Mouse (Mus musculus): ENCODE data around the gene Aldh6a1. TPM values are rescaled to one million over a fixed set of nuclear protein-coding genes. Genes with fewer than 3 reads are reported as not detected.

Gene Aldh6a1
- polyA plus RNA-seq, 1 experiment from 2014 or later: 48.2 TPM

- no peak for ATAC-seq (ENCODE audit: insufficient read depth, low FRiP score)
- WGBS: 64% methylated on average over 9 of the region's 9 CpGs
- H3K9ac ChIP-seq (ENCODE audit: low read length): no peak overlapping the region
These were observed 47.9 kb downstream of the Aldh6a1 start for GRCm38 (mm10) chr12:84402923-84403322.

DNA sequence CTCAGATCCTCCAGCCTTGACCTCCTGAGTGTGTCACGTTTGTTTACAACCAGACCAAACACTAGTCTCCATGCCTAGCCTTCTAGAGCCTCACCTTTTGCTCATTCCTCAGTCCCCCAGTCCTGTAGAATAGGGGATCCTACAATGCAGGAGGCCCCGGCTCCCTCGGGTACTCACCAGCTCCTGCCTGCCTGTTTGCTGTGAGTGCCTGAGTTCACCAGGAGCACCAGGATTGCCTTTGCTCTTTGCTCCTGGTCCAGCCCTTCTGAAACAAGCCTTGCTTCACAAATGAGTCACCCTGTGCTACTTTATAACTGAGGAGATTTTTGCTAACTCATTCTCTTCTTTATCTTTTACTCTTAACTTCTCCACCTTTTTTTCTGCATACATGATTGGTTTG, 50.2 kb downstream of the Aldh6a1 start:
- Histone ChIP-seq H3K4me3 (replicated peaks; ENCODE audit: low read length) (no peak overlapping the region), H3K27ac (ENCODE audit: low read length) (peak overlapping the region; percentile 64), H3K9ac (ENCODE audit: low read length) (no peak overlapping the region), H3K27me3 (ENCODE audit: control insufficient read depth, insufficient read depth, low read length) (no peaks in the 10 kb centered on the region), H3K9me3 (replicated peaks; ENCODE audit: control insufficient read depth, low read length) (no peaks in the 10 kb centered on the region), H3K36me3 (ENCODE audit: control insufficient read depth, insufficient read depth, low read length) (no peaks in the 10 kb centered on the region), H3K4me1 (ENCODE audit: control insufficient read depth, insufficient read depth, low read length) (peaks cover 11% of the 10 kb centered on the region; the same call in 1 of the 2 replicates), H3K4me2 (ENCODE audit: low read depth, low read length) (no peak overlapping the region)
- peak; percentile 68; the same call in 1 of the 2 replicates for ATAC-seq (ENCODE audit: insufficient read depth, low FRiP score)
- 22% methylated on average over 3 of the region's 3 CpGs for WGBS

More at GRCm38 (mm10) chr12:84402923-84403322, 47.9 kb downstream of the Aldh6a1 start:
- no peaks in the 10 kb centered on the region for H3K36me3 ChIP-seq (ENCODE audit: control insufficient read depth, insufficient read depth, low read length)
- peaks cover 11% of the 10 kb centered on the region; the same call in 1 of the 2 replicates for H3K4me1 ChIP-seq (ENCODE audit: control insufficient read depth, insufficient read depth, low read length)
- no peak overlapping the region for H3K27ac ChIP-seq (ENCODE audit: low read length)
- H3K4me3 ChIP-seq (replicated peaks; ENCODE audit: low read length): no peak overlapping the region
- no peaks in the 10 kb centered on the region for H3K9me3 ChIP-seq (replicated peaks; ENCODE audit: control insufficient read depth, low read length)
- H3K4me2 ChIP-seq (ENCODE audit: low read depth, low read length): no peak overlapping the region
- H3K27me3 ChIP-seq (ENCODE audit: control insufficient read depth, insufficient read depth, low read length): no peaks in the 10 kb centered on the region

- Histone ChIP-seq H3K4me3 (replicated peaks; ENCODE audit: low read length) (no peak overlapping the region), H3K27me3 (ENCODE audit: control insufficient read depth, insufficient read depth, low read length) (no peaks in the 10 kb centered on the region), H3K36me3 (ENCODE audit: control insufficient read depth, insufficient read depth, low read length) (no peaks in the 10 kb centered on the region), H3K27ac (ENCODE audit: low read length) (peak overlapping the region; percentile 65), H3K4me1 (ENCODE audit: control insufficient read depth, insufficient read depth, low read length) (peaks cover 11% of the 10 kb centered on the region; the same call in 1 of the 2 replicates), H3K9ac (ENCODE audit: low read length) (0 out of 2 replicates have a peak overlapping the region, but pooled peaks have one; percentile 12), H3K4me2 (ENCODE audit: low read depth, low read length) (no peak overlapping the region), H3K9me3 (replicated peaks; ENCODE audit: control insufficient read depth, low read length) (no peaks in the 10 kb centered on the region)
- 54% methylated on average over 3 of the region's 3 CpGs for WGBS
- ATAC-seq (ENCODE audit: insufficient read depth, low FRiP score): no peak
These were observed 50.7 kb downstream of the Aldh6a1 start for GRCm38 (mm10) chr12:84400068-84400467.

DNA sequence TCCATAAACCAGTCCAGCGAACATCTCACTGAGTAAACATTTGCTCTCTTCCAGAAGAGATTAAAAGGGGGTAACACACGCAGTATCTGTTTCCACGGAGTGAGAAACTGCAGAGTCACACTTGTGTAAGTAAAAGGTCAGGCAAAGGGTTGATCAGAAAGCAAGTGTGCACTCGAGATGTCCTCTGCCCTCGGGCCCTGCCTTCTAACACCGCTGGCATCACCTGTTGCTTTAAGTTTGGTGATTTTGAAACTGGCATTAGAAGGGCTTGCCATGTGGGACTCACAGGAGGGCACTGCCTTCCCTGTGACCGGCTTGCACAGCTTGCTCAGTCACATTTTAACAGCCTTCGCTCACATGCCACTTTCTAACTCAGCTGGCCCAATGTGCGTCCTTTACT, 51.1 kb downstream of the Aldh6a1 start:
- H3K9ac ChIP-seq (ENCODE audit: low read length): peak overlapping the region; percentile 12; the same call in 1 of the 2 replicates
- H3K36me3 ChIP-seq (ENCODE audit: control insufficient read depth, insufficient read depth, low read length): no peaks in the 10 kb centered on the region
- H3K4me3 ChIP-seq (replicated peaks; ENCODE audit: low read length): no peak overlapping the region
- no peak overlapping the region for H3K4me2 ChIP-seq (ENCODE audit: low read depth, low read length)
- peak overlapping the region; percentile 65 for H3K27ac ChIP-seq (ENCODE audit: low read length)
- H3K27me3 ChIP-seq (ENCODE audit: control insufficient read depth, insufficient read depth, low read length): no peaks in the 10 kb centered on the region
- no peaks in the 10 kb centered on the region for H3K9me3 ChIP-seq (replicated peaks; ENCODE audit: control insufficient read depth, low read length)
- no peak for ATAC-seq (ENCODE audit: insufficient read depth, low FRiP score)
- WGBS: 51% methylated on average over 9 of the region's 9 CpGs
- H3K4me1 ChIP-seq (ENCODE audit: control insufficient read depth, insufficient read depth, low read length): peaks cover 11% of the 10 kb centered on the region; the same call in 1 of the 2 replicates

DNA sequence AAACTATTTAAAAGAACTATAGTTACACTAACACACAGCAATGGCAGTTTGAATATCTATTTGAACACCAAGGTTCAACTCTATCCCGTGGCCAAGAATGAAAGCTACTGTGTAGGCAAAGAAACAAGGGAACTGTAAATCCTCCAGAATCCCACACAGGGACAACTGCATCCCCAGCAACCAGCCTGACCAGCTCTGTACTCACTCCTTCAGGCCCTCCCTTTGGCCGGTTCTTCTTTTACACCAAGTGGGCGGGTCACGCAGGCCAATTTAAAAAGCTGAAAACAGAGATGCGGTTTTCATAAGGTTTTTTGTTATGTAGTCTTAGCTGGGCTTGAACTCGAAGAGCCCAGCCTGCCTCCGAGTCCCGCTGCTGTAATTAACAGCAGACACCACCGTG, 51.7 kb downstream of the Aldh6a1 start:
- Histone ChIP-seq H3K36me3 (ENCODE audit: control insufficient read depth, insufficient read depth, low read length) (no peaks in the 10 kb centered on the region), H3K27me3 (ENCODE audit: control insufficient read depth, insufficient read depth, low read length) (no peaks in the 10 kb centered on the region), H3K4me2 (ENCODE audit: low read depth, low read length) (0 out of 2 replicates have a peak overlapping the region, but pooled peaks have one; percentile 7), H3K9me3 (replicated peaks; ENCODE audit: control insufficient read depth, low read length) (no peaks in the 10 kb centered on the region), H3K27ac (ENCODE audit: low read length) (peak overlapping the region; percentile 65), H3K4me1 (ENCODE audit: control insufficient read depth, insufficient read depth, low read length) (peaks cover 11% of the 10 kb centered on the region; the same call in 1 of the 2 replicates), H3K9ac (ENCODE audit: low read length) (peak overlapping the region; percentile 1; the same call in 1 of the 2 replicates), H3K4me3 (replicated peaks; ENCODE audit: low read length) (no peak overlapping the region)
- 63% methylated on average over 9 of the region's 9 CpGs for WGBS
- no peak for ATAC-seq (ENCODE audit: insufficient read depth, low FRiP score)

GRCm38 (mm10) chr12:84398629-84399028, 52.2 kb downstream of the Aldh6a1 start:
- ATAC-seq (ENCODE audit: insufficient read depth, low FRiP score): no peak
- Histone ChIP-seq H3K9me3 (replicated peaks; ENCODE audit: control insufficient read depth, low read length) (no peaks in the 10 kb centered on the region), H3K36me3 (ENCODE audit: control insufficient read depth, insufficient read depth, low read length) (no peaks in the 10 kb centered on the region), H3K9ac (ENCODE audit: low read length) (no peak overlapping the region), H3K4me2 (ENCODE audit: low read depth, low read length) (no peak overlapping the region), H3K4me3 (replicated peaks; ENCODE audit: low read length) (no peak overlapping the region), H3K27me3 (ENCODE audit: control insufficient read depth, insufficient read depth, low read length) (no peaks in the 10 kb centered on the region), H3K4me1 (ENCODE audit: control insufficient read depth, insufficient read depth, low read length) (peaks cover 11% of the 10 kb centered on the region; the same call in 1 of the 2 replicates), H3K27ac (ENCODE audit: low read length) (0 out of 2 replicates have a peak overlapping the region, but pooled peaks have one; percentile 2)
- 67% methylated on average over 5 of the region's 5 CpGs for WGBS

GRCm38 (mm10) chr12:84397685-84398084, 53.1 kb downstream of the Aldh6a1 start:
- ATAC-seq (ENCODE audit: insufficient read depth, low FRiP score): no peak
- Histone ChIP-seq H3K27me3 (ENCODE audit: control insufficient read depth, insufficient read depth, low read length) (no peaks in the 10 kb centered on the region), H3K4me3 (replicated peaks; ENCODE audit: low read length) (no peak overlapping the region), H3K27ac (ENCODE audit: low read length) (no peak overlapping the region; the same call in 1 of the 2 replicates), H3K36me3 (ENCODE audit: control insufficient read depth, insufficient read depth, low read length) (no peaks in the 10 kb centered on the region), H3K9me3 (replicated peaks; ENCODE audit: control insufficient read depth, low read length) (no peaks in the 10 kb centered on the region), H3K9ac (ENCODE audit: low read length) (no peak overlapping the region), H3K4me2 (ENCODE audit: low read depth, low read length) (no peak overlapping the region), H3K4me1 (ENCODE audit: control insufficient read depth, insufficient read depth, low read length) (peaks cover 11% of the 10 kb centered on the region; the same call in 1 of the 2 replicates)

DNA sequence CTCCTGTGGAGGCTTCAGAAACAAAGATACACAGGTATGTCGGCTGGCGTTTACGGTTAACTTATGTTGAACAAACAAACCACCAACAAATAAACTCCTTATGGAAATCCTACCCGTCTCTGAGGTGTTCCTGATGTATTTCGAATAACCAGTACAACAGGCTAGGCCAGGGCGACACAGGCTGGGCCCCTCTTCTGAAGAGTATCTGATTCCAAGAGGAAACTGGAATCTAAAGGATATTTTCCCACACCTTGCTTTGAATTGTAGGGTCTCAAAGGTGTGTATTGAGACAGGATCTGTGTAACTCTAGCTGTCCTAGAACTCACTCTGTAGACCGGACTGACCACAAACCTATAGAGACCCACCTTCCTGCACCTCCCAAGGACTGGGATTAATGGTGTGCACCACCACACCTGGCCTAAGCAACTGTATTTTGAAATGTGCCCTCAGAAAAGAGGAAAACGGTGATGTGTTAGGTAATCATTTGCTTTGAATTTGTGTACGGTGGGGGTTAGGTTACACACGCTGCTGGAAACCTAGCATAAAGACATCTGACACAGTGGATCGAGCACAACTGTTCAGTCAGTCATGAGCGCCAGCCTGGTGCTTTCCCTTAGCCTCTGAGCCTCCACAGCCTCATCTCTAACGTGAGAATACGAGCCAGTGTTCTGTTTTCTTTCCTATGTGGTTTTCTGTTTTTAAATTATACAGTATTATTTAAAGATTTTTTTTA, 53.7 kb downstream of the Aldh6a1 start:
- Histone ChIP-seq H3K36me3 (ENCODE audit: control insufficient read depth, insufficient read depth, low read length) (no peaks in the 10 kb centered on the region), H3K27ac (ENCODE audit: low read length) (no peak overlapping the region), H3K4me1 (ENCODE audit: control insufficient read depth, insufficient read depth, low read length) (peaks cover 11% of the 10 kb centered on the region; the same call in 1 of the 2 replicates), H3K9me3 (replicated peaks; ENCODE audit: control insufficient read depth, low read length) (no peaks in the 10 kb centered on the region), H3K27me3 (ENCODE audit: control insufficient read depth, insufficient read depth, low read length) (no peaks in the 10 kb centered on the region), H3K4me3 (replicated peaks; ENCODE audit: low read length) (no peak overlapping the region), H3K4me2 (ENCODE audit: low read depth, low read length) (no peak overlapping the region), H3K9ac (ENCODE audit: low read length) (no peak overlapping the region)
- 74% methylated on average over 14 of the region's 14 CpGs for whole genome bisulfite sequencing
- no peak for ATAC-seq (ENCODE audit: insufficient read depth, low FRiP score)

GRCm38 (mm10) chr12:84393847-84394246, 57.0 kb downstream of the Aldh6a1 start:
- ATAC-seq (ENCODE audit: insufficient read depth, low FRiP score): no peak

More at GRCm38 (mm10) chr12:84393847-84394246, 57.0 kb downstream of the Aldh6a1 start:
- Histone ChIP-seq H3K9me3 (replicated peaks; ENCODE audit: control insufficient read depth, low read length) (no peaks in the 10 kb centered on the region), H3K4me1 (ENCODE audit: control insufficient read depth, insufficient read depth, low read length) (no peaks in the 10 kb centered on the region), H3K27ac (ENCODE audit: low read length) (no peak overlapping the region), H3K36me3 (ENCODE audit: control insufficient read depth, insufficient read depth, low read length) (no peaks in the 10 kb centered on the region), H3K27me3 (ENCODE audit: control insufficient read depth, insufficient read depth, low read length) (no peaks in the 10 kb centered on the region), H3K4me3 (replicated peaks; ENCODE audit: low read length) (no peak overlapping the region), H3K4me2 (ENCODE audit: low read depth, low read length) (no peak overlapping the region), H3K9ac (ENCODE audit: low read length) (no peak overlapping the region)
- 84% methylated on average over 5 of the region's 5 CpGs for WGBS

All from stomach, embryonic 16.5 days (tissue).